Mouse (Mus musculus): Measurements from ENCODE around the gene Cd300lg. TPM values are rescaled to one million over a fixed set of nuclear protein-coding genes. Genes with fewer than 3 reads are reported as not detected.

The Cd300lg gene
- 0.37 and 0.38 TPM in 2 replicates for polyA plus RNA-seq (2012; rRNA removed)

GRCm38 (mm10) chr11:102041350-102041949, at the start of gene Cd300lg:
TSS of gene Cd300lg (plus strand) at chr11:102041509.

GRCm38 (mm10) chr11:102028087-102028816, 13.1 kb upstream of the Cd300lg start, which contains the start of gene Mpp3:
TSS of gene Mpp3 (minus strand) at chr11:102028461.

GRCm38 (mm10) chr11:102087931-102088898, 46.9 kb downstream of the Cd300lg start, which contains the start of gene Mpp2:
TSS of gene Mpp2 (minus strand) at chr11:102088515.

GRCm38 (mm10) chr11:102101219-102101618, 59.9 kb downstream of the Cd300lg start, which contains the start of gene Ppy:
TSS of gene Ppy (minus strand) at chr11:102101319.

Other genes starting within 250 kb of the Cd300lg start
- gene Meox1, start 147.1 kb upstream of the Cd300lg start, polyA plus RNA-seq (2012; rRNA removed), result 0.33 and 0.66 TPM in 2 replicates
- gene Sost, start 74.5 kb upstream of the Cd300lg start, polyA plus RNA-seq (2012; rRNA removed), result 0.07 and 0.09 TPM in 2 replicates
- gene Cfap97d1, start 57.2 kb upstream of the Cd300lg start, polyA plus RNA-seq (2012; rRNA removed), result not detected in 2 replicates
- gene Dusp3, start 54.5 kb upstream of the Cd300lg start, polyA plus RNA-seq (2012; rRNA removed), result 4.1 and 4.3 TPM in 2 replicates
- gene Mpp3, start 13.0 kb upstream of the Cd300lg start, polyA plus RNA-seq (2012; rRNA removed), result 0.27 and 0.40 TPM in 2 replicates
- 10.6 and 12.5 TPM in 2 replicates for gene Mpp2, start 47.0 kb downstream of the Cd300lg start, polyA plus RNA-seq (2012; rRNA removed)
- gene Ppy, start 59.8 kb downstream of the Cd300lg start, polyA plus RNA-seq (2012; rRNA removed), result not detected in 2 replicates
- 0.43 TPM in 1 of 2 replicates, not detected in the other for gene Pyy, start 66.3 kb downstream of the Cd300lg start, polyA plus RNA-seq (2012; rRNA removed)
- 9.0 and 10.4 TPM in 2 replicates for gene Nags, start 104.0 kb downstream of the Cd300lg start, polyA plus RNA-seq (2012; rRNA removed)
- gene Tmem101, start 114.9 kb downstream of the Cd300lg start, polyA plus RNA-seq (2012; rRNA removed), result 8.1 and 10.1 TPM in 2 replicates
- 15.8 and 18.5 TPM in 2 replicates for gene Lsm12, start 143.8 kb downstream of the Cd300lg start, polyA plus RNA-seq (2012; rRNA removed)
- 11.3 and 12.4 TPM in 2 replicates for gene G6pc3, start 148.1 kb downstream of the Cd300lg start, polyA plus RNA-seq (2012; rRNA removed)
- 7.8 and 8.7 TPM in 2 replicates for gene Hdac5, start 188.7 kb downstream of the Cd300lg start, polyA plus RNA-seq (2012; rRNA removed)
- gene BC030867, start 207.4 kb downstream of the Cd300lg start, polyA plus RNA-seq (2012; rRNA removed), result 8.9 and 10.8 TPM in 2 replicates
- gene Asb16, start 227.2 kb downstream of the Cd300lg start, polyA plus RNA-seq (2012; rRNA removed), result 0.35 and 0.44 TPM in 2 replicates
- gene Tmub2, start 243.4 kb downstream of the Cd300lg start, polyA plus RNA-seq (2012; rRNA removed), result 17.8 and 20.8 TPM in 2 replicates

Measured in liver, embryonic 14 days (tissue).